ENCODE assay signal across 9 mouse cellular contexts in the genomic region with DNA sequence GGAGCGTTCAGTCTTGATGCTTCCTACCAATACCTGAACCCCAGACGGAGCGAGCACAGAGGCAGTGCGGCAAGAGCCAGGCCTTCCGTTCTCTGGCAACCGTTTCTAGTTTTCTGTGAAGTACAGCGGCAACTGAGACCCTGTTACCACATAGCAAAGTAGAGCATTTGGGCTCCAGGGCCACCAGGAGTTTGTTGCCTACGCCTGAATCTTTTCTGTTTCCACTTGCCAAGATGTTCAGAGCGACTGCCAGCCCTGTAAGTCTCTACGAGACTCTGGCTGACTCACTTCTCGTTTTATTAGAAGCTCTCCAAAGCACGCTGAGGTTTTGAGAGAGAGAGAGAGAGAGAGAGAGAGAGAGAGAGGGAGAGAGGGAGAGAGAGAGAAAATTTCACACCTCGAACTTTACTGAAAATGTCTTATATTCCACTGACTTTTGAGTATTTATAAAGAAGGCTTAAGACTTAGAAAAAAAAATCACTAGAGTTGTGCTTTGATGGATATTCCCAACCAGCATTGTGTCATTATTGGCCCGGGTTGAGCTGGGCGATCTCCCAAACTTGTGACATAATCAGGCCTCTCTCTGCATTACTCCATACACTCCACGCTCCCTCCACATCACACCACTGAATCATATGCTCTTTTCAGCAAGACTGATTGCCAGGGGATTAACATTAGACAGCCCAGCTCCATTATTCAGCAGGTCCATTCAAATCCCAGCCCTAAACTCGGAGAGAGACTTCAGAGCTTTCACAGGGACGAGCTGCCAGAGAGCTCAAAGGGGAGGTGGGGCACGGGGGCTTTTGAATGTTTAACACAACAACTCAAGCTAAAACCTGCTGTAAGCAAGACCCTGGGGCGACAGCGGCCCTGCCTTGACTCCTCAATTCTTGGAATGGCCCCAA.
DNase-seq lines count a peak whose midpoint lies in the region; ATAC-seq and TF ChIP-seq lines count a peak whose summit lies in the region.
"Had no signal": no experiment of that assay in that cellular context is flagged by ENCODE, and none has a peak within 500 bp of the region (broad histone marks: within the 10 kb centered on the region; RNA-seq: fewer than 3 reads in every experiment).

No protein-coding gene starts in this region.

- no peak for TF ChIP-seq POLR2A in embryonic fibroblast, embryonic 13.5 days (IDR thresholded peaks at IDR 0.05; ENCODE audit: low read depth, low read length)

- H3K4me3 ChIP-seq in embryonic fibroblast, embryonic 13.5 days (ENCODE audit: insufficient read depth, low read length): no peak overlapping the region
- H3K4me3 ChIP-seq in heart, embryonic 13.5 days: no peak overlapping the region
- no peak overlapping the region for H3K4me3 ChIP-seq in midbrain, embryonic 16.5 days (ENCODE audit: low read depth, low read length)
- H3K4me3 ChIP-seq: myocyte had no signal

- H3K9me3 ChIP-seq in heart, embryonic 13.5 days: no peaks in the 10 kb centered on the region
- H3K9me3 ChIP-seq in midbrain, embryonic 16.5 days (replicated peaks; ENCODE audit: control insufficient read depth, low read length, poor library complexity, severe bottlenecking): no peaks in the 10 kb centered on the region

- WGBS in heart, embryonic 13.5 days: 53% methylated on average over 21 of the region's 21 CpGs
- WGBS in midbrain, embryonic 16.5 days: 18% methylated on average over 21 of the region's 21 CpGs

- H3K36me3 ChIP-seq in heart, embryonic 13.5 days: no peaks in the 10 kb centered on the region
- no peaks in the 10 kb centered on the region for H3K36me3 ChIP-seq in midbrain, embryonic 16.5 days (ENCODE audit: control insufficient read depth, insufficient read depth, low read length)

- peaks cover 7% of the 10 kb centered on the region for H3K4me1 ChIP-seq in embryonic fibroblast, embryonic 13.5 days (ENCODE audit: control insufficient read depth, insufficient read depth, low read length)
- peaks cover 18% of the 10 kb centered on the region for H3K4me1 ChIP-seq in heart, embryonic 13.5 days
- H3K4me1 ChIP-seq in midbrain, embryonic 16.5 days (ENCODE audit: control insufficient read depth, insufficient read depth, low read length): peaks cover 13% of the 10 kb centered on the region

- H3K9ac ChIP-seq in heart, embryonic 13.5 days: no peak overlapping the region
- no peak overlapping the region; the same call in 1 of the 2 replicates for H3K9ac ChIP-seq in midbrain, embryonic 16.5 days (ENCODE audit: low read depth, low read length)

- H3K27ac ChIP-seq in embryonic fibroblast, embryonic 13.5 days (ENCODE audit: insufficient read depth, low read length): peak overlapping the region; percentile 66
- H3K27ac ChIP-seq in heart, embryonic 13.5 days (replicated peaks): peak overlapping the region; percentile 68
- H3K27ac ChIP-seq in midbrain, embryonic 16.5 days (ENCODE audit: low read length): peak overlapping the region; percentile 41; the same call in 1 of the 2 replicates

- no peak overlapping the region for H3K4me2 ChIP-seq in heart, embryonic 13.5 days
- H3K4me2 ChIP-seq in midbrain, embryonic 16.5 days (ENCODE audit: low read length): no peak overlapping the region

- no peak for ATAC-seq in heart, embryonic 13.5 days (ENCODE audit: extremely low read depth, insufficient number of reproducible peaks, low FRiP score, low TSS enrichment)
- peak; percentile 92 for ATAC-seq in midbrain, embryonic 16.5 days

- peak; percentile 86 for DNase-seq in 3T3-L1 (ENCODE audit: low read depth, low spot score)
- DNase-seq in adrenal gland, adult 2 months: peak; percentile 92
- peak; percentile 59 to 66 for DNase-seq in layer of hippocampus, postnatal 36 days
- DNase-seq in thymus, postnatal 36 days: no peak
- DNase-seq in thymus, postnatal 14 days: no peak

- no peaks in the 10 kb centered on the region for H3K27me3 ChIP-seq in heart, embryonic 13.5 days (replicated peaks)
- H3K27me3 ChIP-seq in midbrain, embryonic 16.5 days (ENCODE audit: control insufficient read depth, insufficient read depth, low read depth, low read length): no peaks in the 10 kb centered on the region; the same call in 1 of the 2 replicates

- TF ChIP-seq CTCF in embryonic fibroblast, embryonic 13.5 days (IDR thresholded peaks at IDR 0.05; ENCODE audit: borderline replicate concordance, insufficient read depth, low read length): no peak

Comparison
In these comparisons a context has a peak if more than half of its experiments do, and no peak if none do; other contexts are left out.
1. DNase-seq: peak in 3T3-L1 (single experiment), adrenal gland, adult 2 months (single experiment) and layer of hippocampus, postnatal 36 days (2 of 2); none in thymus, postnatal 36 days (0 of 2) and thymus, postnatal 14 days (single experiment).
2. Peak in every context shown above with its lines, with median percentiles within 50 percentile points of each other: H3K27ac ChIP-seq.